Mouse (Mus musculus) large intestine, adult 2 months (tissue): ENCODE data around the gene Tmem207. TPM values are rescaled to one million over a fixed set of nuclear protein-coding genes. Genes with fewer than 3 reads are reported as not detected.

Experiments
- DNase-seq: peaks from one replicate; pipeline ENCODE4 v3.0.0-alpha.2; 2012; ENCODE audit warnings: low read depth, low spot score
- WGBS: fragments of 180-500 bp; shearing (Covaris S2); methylation state at CpG from one replicate; pipeline ENCODE4 v1.1.7; 2018; 5-methylcytosine and 5-hydroxymethylcytosine counted together
- polyA plus RNA-seq: library from polyadenylated mRNA; depleted of rRNA; stranded (reverse); fragments of >200 nt; gene quantifications from 2 replicates; pipeline ENCODE4 v1.2.3, GENCODE M21; 2012; rRNA removed

The Tmem207 gene
- polyA plus RNA-seq, 1 experiment, result not detected

DNA sequence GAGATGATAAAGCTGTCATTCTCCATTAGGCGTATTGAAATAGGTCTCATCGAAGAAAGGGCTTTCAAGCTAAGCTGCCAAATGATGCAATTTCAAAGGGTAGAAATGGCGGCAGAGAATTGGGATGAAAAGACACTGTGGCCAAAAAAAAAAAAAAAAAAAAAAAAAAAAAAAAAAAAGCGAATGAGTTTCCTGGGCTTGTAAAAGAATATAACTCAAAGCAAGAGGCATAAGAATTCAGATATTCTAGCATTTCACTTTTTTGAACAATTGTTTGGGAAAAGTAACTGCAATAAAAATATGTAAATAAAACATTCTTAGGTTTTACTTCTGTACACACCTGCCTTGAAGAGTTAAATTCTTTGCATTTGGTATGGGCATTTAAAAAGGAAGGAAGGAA, 60.0 kb downstream of the Tmem207 start:
- 85% methylated on average over 4 of the region's 4 CpGs for WGBS
- no peak for DNase-seq

DNA sequence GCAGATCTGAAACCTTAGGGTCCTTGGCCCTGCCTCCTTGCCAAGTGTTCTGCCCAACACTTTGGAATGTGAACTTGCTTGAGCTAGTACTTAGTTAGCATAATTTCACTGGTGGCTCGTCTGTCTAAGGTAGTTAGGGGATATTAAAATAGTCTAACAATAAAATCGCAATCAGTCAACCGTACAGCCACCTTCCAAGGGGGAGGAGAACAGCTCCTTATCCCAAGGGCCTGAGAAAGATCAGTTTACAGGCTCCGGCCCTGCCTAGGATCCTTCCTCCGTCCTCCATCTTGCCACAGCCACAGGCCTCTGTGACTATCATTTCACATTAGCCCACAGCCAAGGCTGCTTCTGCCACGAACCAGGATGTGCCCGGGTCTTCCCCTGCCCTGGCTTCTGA, 63.7 kb downstream of the Tmem207 start, which contains the start of gene Cldn16:
Gene Cldn16 (plus strand): TSS at position 301 of the 400 bp plus-strand sequence.
- WGBS, result 64% methylated on average over 7 of the region's 7 CpGs
- no peak for DNase-seq

DNA sequence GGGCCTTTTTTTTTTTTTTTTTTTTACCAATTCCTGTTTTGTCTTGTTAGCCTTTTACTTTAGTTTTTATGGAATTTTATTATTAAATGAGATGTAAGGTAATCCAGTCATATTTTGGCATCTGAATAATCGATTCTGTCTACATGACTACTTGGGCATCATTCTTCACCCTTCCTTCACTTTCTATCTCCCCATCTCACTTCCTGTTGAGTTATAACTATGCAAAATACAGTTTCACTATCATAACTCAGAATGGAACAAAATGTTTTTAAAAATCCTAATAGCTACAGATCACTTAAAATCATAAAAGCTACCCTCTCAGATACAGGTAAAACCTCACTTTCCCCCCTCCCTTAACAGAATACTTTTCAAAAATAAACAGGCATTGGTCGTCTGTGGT, 70.4 kb downstream of the Tmem207 start:
- WGBS, result 59% methylated on average over 2 of the region's 2 CpGs
- no peak for DNase-seq

DNA sequence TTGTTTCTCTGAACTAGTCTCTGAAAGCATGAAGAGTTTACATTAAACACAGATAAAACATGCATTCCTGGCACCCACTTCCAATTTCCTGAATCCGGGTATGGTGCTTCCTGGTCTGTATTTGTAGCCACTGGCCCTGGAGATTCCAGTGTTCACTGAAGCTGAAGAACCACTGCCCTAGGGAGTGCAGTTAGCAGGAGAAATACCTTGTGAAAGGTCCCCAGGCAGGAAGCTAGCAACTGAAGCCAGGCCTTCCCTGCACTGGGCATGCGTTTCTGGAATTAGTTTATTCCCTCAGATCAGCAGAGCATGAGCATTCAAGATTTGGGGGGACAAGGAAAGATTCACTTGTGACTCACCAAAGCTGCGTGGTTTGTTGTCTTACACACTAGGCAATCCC, 72.4 kb downstream of the Tmem207 start:
- no peak for DNase-seq
- 50% methylated on average over 3 of the region's 3 CpGs for WGBS

Other genes starting within 250 kb of the Tmem207 start
- 0.14 and 0.37 TPM in 2 replicates for gene Cldn1, start 154.9 kb downstream of the Tmem207 start, polyA plus RNA-seq
- gene Cldn16, start 63.6 kb downstream of the Tmem207 start, polyA plus RNA-seq, result not detected in 2 replicates
- gene Il1rap, start 54.9 kb upstream of the Tmem207 start, polyA plus RNA-seq, result 0.94 and 1.5 TPM in 2 replicates